Mouse (Mus musculus) large intestine, adult 2 months (tissue): ENCODE results near the gene Rara. TPM values are rescaled to one million over a fixed set of nuclear protein-coding genes. Genes with fewer than 3 reads are reported as not detected.
"Not testable (repeated sequence)": the region's sequence is repeated elsewhere in the genome, so short reads cannot be mapped to it uniquely, and the experiment has no call there.

Experiments used
- DNase-seq: peaks from one replicate; pipeline ENCODE4 v3.0.0-alpha.2; 2012; ENCODE audit warnings: low read depth, low spot score
- WGBS: fragments of 180-500 bp; shearing (Covaris S2); methylation state at CpG from one replicate; pipeline ENCODE4 v1.1.7; 2018; 5-methylcytosine and 5-hydroxymethylcytosine counted together
- polyA plus RNA-seq: library from polyadenylated mRNA; depleted of rRNA; stranded (reverse); fragments of >200 nt; gene quantifications from 2 replicates; pipeline ENCODE4 v1.2.3, GENCODE M21; 2012

Rara gene
- polyA plus RNA-seq, 1 experiment: 24.8 TPM

GRCm38 (mm10) chr11:98981289-98981996 lies 53.8 kb downstream of the Rara start:
- no peak for DNase-seq
- WGBS: 32% methylated on average over 20 of the region's 20 CpGs

DNA sequence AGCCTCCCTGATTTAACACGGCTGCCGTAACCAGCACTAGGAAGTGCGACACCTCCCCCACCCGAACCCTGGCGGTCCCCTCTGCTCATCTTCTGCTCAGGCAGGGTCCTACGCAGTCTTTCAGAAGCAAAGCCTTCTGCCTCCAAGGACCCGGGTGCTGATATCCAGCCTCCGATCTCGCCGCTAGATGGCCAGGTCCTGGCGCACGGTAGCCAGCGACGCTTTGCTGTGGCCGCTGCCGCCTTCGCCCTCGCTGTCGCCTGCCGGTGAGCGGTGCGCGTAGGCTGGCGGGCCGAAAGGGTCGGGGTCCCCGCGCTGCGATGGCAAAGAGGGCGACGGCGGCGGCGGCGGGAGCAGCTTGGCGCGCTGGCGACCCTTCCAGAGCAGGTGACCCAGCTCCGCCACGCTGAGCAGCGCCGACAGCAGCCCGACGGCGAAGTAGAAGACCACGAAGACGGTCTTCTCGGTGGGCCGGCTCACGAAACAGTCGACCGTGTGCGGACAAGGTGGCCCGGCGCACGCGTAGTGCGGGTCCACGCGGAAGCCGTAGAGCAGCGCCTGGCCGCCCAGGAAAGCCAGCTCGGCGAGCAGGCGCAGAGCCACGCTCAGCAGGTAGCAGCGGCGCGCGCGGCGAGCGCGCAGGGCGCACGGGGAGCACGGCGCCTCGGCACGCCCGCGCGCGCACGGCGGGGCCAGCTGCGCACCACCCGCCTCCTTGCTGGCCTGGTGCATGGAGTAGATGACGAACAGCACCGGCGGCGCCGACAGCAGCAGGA lies 54.6 kb downstream of the Rara start:
- DNase-seq: no peak
- under 1% methylated on average over 94 of the region's 94 CpGs for WGBS

DNA sequence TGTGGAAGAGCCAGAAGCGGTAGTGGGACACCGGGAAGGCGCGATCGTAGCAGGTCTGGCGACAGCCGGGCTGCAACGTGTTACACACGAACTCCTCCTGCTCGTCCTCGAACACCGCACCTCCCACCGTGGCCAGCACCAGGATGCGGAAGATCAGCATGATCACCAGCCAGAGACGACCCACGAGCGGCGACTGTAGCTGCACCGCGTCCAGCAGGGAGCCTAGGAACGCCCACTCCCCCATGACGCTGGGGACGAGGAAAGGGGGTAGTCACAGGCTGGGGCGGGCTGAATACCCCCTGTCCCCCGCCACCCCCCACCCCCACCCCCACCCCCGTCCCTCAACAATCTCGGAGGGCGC lies 55.1 kb downstream of the Rara start, which contains the start of gene Gjd3:
Gene Gjd3 (minus strand): TSS at position 244 of the 361 bp plus-strand sequence.
- WGBS: 3% methylated on average over 28 of the region's 28 CpGs

GRCm38 (mm10) chr11:98983551-98983950 lies 55.9 kb downstream of the Rara start:
- DNase-seq: no peak
- 69% methylated on average over 8 of the region's 8 CpGs for WGBS

More for the DNA sequence above, 55.1 kb downstream of the Rara start, which contains the start of gene Gjd3:
- no peak for DNase-seq

DNA sequence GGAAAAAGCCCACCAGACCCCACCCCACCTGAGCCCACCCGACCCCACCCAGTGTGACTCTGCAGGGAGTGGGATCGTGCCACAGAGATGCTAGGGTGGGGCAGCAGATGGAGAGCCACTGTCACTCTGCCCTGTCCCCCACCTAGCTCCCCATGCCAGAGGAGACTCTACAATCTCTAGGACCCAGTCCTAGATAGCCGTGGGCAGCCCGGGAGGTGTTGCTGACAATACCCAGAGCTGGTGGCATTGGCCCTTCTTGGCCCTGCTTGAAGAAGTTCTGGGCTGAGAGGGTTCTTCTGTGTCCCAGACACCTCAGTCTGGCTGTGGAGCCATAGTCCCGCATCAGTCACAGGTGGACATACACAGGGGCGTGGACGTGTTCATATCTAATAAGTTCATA lies 57.9 kb downstream of the Rara start:
- DNase-seq: no peak
- WGBS: 81% methylated on average over 7 of the region's 7 CpGs

- not testable (repeated sequence) for DNase-seq
- WGBS: 95% methylated on average over 6 of the region's 6 CpGs
These were observed 60.6 kb downstream of the Rara start for GRCm38 (mm10) chr11:98988260-98988659.

- no peak for DNase-seq
- 82% methylated on average over 6 of the region's 6 CpGs for WGBS
These were observed 63.2 kb downstream of the Rara start for GRCm38 (mm10) chr11:98990866-98991265.

- WGBS: 90% methylated on average over 7 of the region's 7 CpGs
- no peak for DNase-seq
These were observed 68.4 kb downstream of the Rara start for GRCm38 (mm10) chr11:98995987-98996386.

- 86% methylated on average over 4 of the region's 4 CpGs for WGBS
- DNase-seq: no peak
These were observed 70.0 kb downstream of the Rara start for GRCm38 (mm10) chr11:98997659-98998058.

GRCm38 (mm10) chr11:98998776-98999175 lies 71.2 kb downstream of the Rara start:
- DNase-seq: no peak

DNA sequence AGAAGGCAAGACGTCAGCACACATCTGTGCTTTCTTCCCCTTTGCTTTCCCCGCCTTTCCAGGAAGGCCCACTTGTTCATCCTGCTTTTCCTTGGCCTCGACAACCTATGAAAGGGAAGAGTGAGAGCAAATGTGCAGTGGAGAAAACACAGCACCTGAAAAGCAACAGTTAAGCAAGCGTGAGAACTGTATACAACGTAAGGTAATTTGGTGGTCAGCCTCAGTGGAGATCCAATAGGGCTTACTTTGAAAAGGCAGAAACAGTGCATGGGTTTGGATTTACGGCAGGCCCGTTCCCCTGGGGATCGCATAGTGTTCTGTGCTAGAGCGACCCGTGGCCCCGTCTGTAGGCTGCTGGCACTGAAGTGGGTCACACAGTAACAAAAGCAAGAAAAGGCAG lies 71.6 kb downstream of the Rara start:
- no peak for DNase-seq
- WGBS: 93% methylated on average over 11 of the region's 11 CpGs

DNA sequence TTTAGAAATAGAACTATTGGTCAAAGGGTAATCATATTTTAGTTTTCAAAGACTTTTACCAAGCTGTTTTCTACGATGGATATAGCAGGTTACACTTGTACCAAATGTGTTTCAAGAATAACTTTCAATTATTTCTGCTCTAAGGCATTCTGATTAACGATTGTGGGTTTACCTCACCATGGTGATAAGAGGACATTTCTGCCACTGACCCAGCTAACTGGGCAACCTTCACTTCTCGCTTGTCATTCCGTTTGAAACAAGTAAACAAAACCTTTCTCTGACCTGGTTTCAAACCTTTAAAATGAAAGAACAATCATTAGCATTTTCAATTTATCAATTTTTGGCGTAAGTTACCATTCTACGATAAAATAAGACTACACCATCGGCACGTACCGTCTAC lies 79.2 kb downstream of the Rara start:
- no peak for DNase-seq
- WGBS: 92% methylated on average over 9 of the region's 9 CpGs

DNA sequence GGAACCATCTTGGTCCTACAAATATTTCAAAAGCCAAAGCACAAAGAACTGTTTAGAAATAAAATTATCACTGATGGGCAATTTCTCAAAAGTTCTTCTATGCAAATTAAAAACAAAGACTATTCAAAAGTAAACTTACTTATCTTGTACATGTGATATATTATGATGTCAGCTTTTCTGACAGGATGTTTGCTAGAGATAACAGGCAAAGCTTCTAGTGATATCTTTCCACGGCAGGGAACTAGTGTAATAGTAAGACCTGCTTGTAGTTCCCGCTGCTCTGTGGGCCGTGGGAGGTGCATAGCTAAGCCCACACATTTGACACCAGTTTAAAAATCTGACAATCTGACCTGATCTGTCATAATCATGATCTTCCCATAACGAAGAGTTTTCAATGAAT lies 82.5 kb downstream of the Rara start:
- 67% methylated on average over 4 of the region's 4 CpGs for WGBS
- DNase-seq: no peak

DNA sequence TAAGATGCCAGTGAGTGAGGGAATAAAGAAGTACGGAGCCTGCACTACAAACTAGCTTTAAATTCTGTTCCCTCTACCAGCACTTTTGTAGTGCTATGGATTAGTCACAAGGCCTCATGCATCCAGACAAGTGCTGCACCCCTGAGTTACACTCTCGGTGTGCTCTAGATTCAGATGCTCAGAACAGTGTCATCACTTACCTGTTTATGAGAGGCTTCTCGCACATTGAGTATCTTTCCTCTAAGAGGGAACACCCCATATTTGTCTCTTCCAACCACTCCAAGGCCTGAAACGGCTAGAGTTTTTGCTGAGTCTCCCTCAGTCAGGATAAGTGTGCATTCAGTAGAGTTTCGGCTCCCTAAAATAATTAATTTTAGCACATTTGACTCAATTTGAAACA lies 83.1 kb downstream of the Rara start:
- DNase-seq: no peak
- WGBS: 96% methylated on average over 5 of the region's 5 CpGs

- WGBS: 100% methylated on average over 1 of the region's 1 CpGs
- DNase-seq: no peak
These were observed 86.2 kb downstream of the Rara start for GRCm38 (mm10) chr11:99013856-99014255.

- DNase-seq: no peak
- 93% methylated on average over 6 of the region's 6 CpGs for WGBS
These were observed 92.2 kb downstream of the Rara start for GRCm38 (mm10) chr11:99019844-99020243.

DNA sequence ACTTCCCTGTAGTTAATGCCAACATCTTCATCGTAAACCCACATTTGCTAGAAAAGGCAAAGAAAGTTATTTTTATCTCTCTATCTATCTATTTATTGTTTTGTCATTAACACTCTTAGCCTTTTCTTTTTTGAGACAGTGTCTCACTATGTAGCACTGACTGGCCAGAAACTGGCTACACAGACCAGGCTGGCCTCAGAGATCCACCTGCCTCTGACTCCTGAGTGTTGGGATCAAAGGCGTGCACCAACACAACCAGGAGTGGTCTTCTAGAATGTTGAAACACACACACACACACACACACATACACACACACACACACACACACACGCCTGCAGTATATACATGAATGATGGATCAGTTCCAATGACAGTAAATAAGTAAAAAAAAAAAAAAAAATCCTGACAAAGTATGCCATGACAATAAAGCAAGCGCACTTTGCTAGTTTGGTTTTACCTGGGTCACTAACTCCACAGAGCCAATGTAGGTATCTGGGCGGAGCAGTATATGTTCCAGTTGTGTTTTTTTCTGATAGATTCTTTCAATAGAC lies 94.8 kb downstream of the Rara start:
- no peak for DNase-seq
- WGBS: 35% methylated on average over 5 of the region's 5 CpGs

GRCm38 (mm10) chr11:99023094-99023493 lies 95.5 kb downstream of the Rara start:
- WGBS: 1% methylated on average over 4 of the region's 4 CpGs
- DNase-seq: no peak

DNA sequence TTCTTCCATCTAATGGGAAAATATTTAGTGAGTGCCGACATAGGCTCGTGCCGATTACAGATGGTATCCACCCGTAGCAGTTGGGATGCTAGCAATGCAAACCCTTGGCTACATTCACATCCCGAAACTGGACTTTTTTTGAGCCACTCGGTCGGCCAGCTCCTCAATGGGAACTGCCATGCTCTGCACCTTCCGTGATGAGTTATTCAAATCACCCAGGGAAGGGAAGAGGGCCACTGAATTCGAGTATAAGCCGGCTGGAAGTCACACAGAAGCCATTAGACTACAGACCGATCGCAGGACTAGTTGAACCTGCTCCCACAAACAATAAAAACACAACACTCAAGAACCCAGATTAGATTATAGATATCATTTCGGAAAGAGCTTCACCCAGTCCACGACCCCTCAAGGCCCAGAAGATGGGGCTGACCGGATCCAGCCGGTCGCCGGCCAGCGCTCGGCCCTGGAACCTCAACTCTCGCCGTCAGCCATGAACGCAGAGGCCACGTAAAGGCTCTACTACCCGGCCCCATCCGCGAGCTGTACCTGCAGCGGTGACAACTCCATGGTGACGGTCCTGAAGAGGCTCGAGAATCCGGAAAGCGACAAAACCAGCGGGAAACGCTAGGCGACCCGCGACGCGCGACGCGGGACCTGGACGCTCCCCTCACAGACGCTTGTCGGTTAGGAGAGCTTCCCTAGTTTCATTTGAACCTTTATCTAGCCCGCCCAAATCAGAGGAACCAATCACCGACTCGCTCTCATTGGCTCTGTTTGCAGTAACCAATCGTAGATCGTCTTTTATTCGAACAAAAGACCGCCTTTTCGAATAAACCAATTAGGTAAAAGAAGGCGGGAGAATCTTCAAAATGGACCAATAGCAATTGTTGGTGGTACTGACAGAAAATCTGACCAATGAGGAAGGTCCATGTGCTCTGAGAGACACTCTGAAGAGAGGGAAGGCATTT lies 96.2 kb downstream of the Rara start, which contains the start of gene Top2a:
Gene Top2a (minus strand): TSS at position 690 of the 968 bp plus-strand sequence.
- DNase-seq: peak; percentile 98
- WGBS: under 1% methylated on average over 54 of the region's 54 CpGs
